Mouse (Mus musculus) midbrain, postnatal 0 days (tissue): Measurements from ENCODE around the gene Fam57a. TPM values are rescaled to one million over a fixed set of nuclear protein-coding genes. Genes with fewer than 3 reads are reported as not detected.

ENCODE experiments used
- ATAC-seq: fragments of 200-750 bp; cut with Nextera tagmentation; 2 replicates; pipeline ENCODE4 v1.8.0; 2017; ENCODE audit warnings: moderate number of reproducible peaks, mild to moderate bottlenecking, moderate TSS enrichment, moderate library complexity; ENCODE audit not compliant: low FRiP score
- DNase-seq: peaks from one replicate; pipeline ENCODE4 v3.0.0-alpha.2; 2015; ENCODE audit warnings: low spot score
- H3K27ac ChIP-seq: fragments of 300-500 bp; sonication (generic); 2 replicates; pipeline ENCODE4 v1.5.1; 2014; ENCODE audit warnings: low read depth, mild to moderate bottlenecking, low read length, mixed read lengths
- H3K27me3 ChIP-seq: fragments of 300-500 bp; sonication (generic); 2 replicates; pipeline ENCODE4 v1.6.1; 2014; ENCODE audit warnings: low read length, control low read depth, mixed read lengths; ENCODE audit not compliant: insufficient read depth
- H3K36me3 ChIP-seq: fragments of 300-500 bp; sonication (generic); 2 replicates; pipeline ENCODE4 v1.6.1; 2014; ENCODE audit warnings: low read length, control low read depth, mixed read lengths; ENCODE audit not compliant: insufficient read depth
- H3K4me1 ChIP-seq: fragments of 300-500 bp; sonication (generic); 2 replicates; pipeline ENCODE4 v1.6.1; 2014; ENCODE audit warnings: mild to moderate bottlenecking, control low read depth, antibody characterized with exemption, low read length, mixed read lengths; ENCODE audit not compliant: insufficient read depth
- H3K4me2 ChIP-seq: fragments of 300-500 bp; sonication (generic); 2 replicates; pipeline ENCODE4 v1.6.1; 2014; ENCODE audit warnings: low read depth, mild to moderate bottlenecking, low read length, mixed read lengths; ENCODE audit not compliant: poor library complexity, severe bottlenecking
- H3K4me3 ChIP-seq: fragments of 300-500 bp; sonication (generic); 2 replicates; pipeline ENCODE4 v1.5.1; 2014; ENCODE audit warnings: low read depth, mild to moderate bottlenecking, low read length, moderate library complexity
- H3K9ac ChIP-seq: fragments of 300-500 bp; sonication (generic); replicated peaks from 2 replicates; pipeline ENCODE4 v1.6.1; 2014; ENCODE audit warnings: mild to moderate bottlenecking, low read length, moderate library complexity, mixed read lengths; ENCODE audit not compliant: poor library complexity, severe bottlenecking
- H3K9me3 ChIP-seq: fragments of 300-500 bp; sonication (generic); 2 replicates; pipeline ENCODE4 v1.6.1; 2016; ENCODE audit warnings: low read length, control low read depth
- CTCF ChIP-seq: IDR thresholded peaks from 2 replicates; pipeline ENCODE4 v1.5.1; 2016; ENCODE audit warnings: antibody characterized with exemption, mild to moderate bottlenecking
- WGBS: fragments of 180-500 bp; shearing (Covaris S2); extraction: QIAGEN DNeasy Blood & Tissue Kit; methylation state at CpG from one replicate; pipeline ENCODE4 v1.1.7; 2014; 5-methylcytosine and 5-hydroxymethylcytosine counted together
- polyA plus RNA-seq: library from polyadenylated mRNA; unstranded; fragments of >200 nt; fragmentation: Nextera tagmentation; extraction: Ambion mirVana; gene quantifications from 2 replicates; pipeline ENCODE4 v1.2.1, GENCODE M21; 2015
- total RNA-seq: library from RNA; depleted of rRNA; stranded (reverse); fragments of >200 nt; gene quantifications from 2 replicates; pipeline ENCODE4 v1.2.3, GENCODE M21; 2014

The Fam57a gene
- total and polyA plus RNA-seq, 2 experiments from 2014 or later, result 17.6 to 24.6 TPM

DNA sequence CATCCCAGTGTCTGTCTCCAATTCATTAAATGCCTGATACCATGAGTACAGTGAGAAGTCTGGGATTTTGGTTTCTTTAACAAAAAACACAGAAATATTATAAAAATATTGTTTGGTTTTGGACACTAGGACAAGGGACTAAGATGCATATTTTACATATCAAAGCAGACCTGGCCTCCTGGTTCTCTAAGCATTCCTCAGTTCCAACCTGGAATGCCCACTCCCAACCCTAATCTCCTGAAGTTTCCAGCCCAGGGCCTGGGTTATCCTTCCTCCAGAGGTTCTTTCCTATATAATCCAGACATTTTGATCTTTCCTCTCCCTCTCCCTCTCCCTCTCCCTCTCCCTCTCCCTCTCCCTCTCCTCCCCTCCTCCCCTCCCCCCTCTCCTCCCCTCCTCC, 45.6 kb downstream of the Fam57a start:
- Histone ChIP-seq H3K36me3 (peaks cover 13% of the 10 kb centered on the region; the same call in 1 of the 2 replicates), H3K27me3 (no peaks in the 10 kb centered on the region), H3K4me2 (no peak overlapping the region), H3K9ac (no peak overlapping the region), H3K9me3 (no peaks in the 10 kb centered on the region), H3K4me3 (no peak overlapping the region), H3K4me1 (no peaks in the 10 kb centered on the region), H3K27ac (no peak overlapping the region)
- no peak for TF ChIP-seq CTCF
- no peak for ATAC-seq
- no peak for DNase-seq

DNA sequence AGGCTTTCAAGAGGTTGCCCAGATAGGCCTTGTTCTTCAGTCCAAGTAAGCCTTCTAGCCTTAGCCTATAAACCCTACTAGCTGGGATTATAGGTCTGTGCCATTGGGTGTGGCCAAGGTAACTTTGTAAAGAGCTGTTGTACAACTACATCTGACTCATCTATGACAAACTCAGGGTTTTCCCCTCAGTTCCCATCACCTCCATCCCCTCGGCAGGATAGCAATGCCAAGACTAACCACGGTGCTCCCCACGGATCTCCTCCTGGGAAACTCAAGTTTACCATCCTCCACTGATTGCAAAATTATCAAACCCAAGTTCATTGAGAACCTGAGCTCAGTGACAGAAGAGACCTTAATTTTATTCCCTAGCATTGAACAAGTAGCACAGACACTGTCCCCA, 56.7 kb downstream of the Fam57a start:
- no peak overlapping the region for H3K9ac ChIP-seq
- H3K4me3 ChIP-seq, result no peak overlapping the region
- H3K9me3 ChIP-seq, result no peaks in the 10 kb centered on the region
- peaks cover 61% of the 10 kb centered on the region for H3K36me3 ChIP-seq
- no peak for TF ChIP-seq CTCF
- DNase-seq (no peak), ATAC-seq (no peak)
- no peak overlapping the region for H3K27ac ChIP-seq
- H3K4me2 ChIP-seq, result no peak overlapping the region
- no peaks in the 10 kb centered on the region for H3K27me3 ChIP-seq
- H3K4me1 ChIP-seq, result no peaks in the 10 kb centered on the region
- 92% methylated on average over 3 of the region's 3 CpGs for WGBS

- Histone ChIP-seq H3K9ac (no peak overlapping the region), H3K27ac (no peak overlapping the region), H3K36me3 (peaks cover 32% of the 10 kb centered on the region), H3K9me3 (no peaks in the 10 kb centered on the region), H3K4me1 (peaks cover 5% of the 10 kb centered on the region; the same call in 1 of the 2 replicates), H3K27me3 (no peaks in the 10 kb centered on the region), H3K4me2 (no peak overlapping the region), H3K4me3 (no peak overlapping the region)
- DNase-seq, result no peak
- TF ChIP-seq CTCF, result no peak
- 99% methylated on average over 2 of the region's 2 CpGs for WGBS
- ATAC-seq, result no peak
Observed at GRCm38 (mm10) chr11:76239750-76240149, 60.3 kb downstream of the Fam57a start.

DNA sequence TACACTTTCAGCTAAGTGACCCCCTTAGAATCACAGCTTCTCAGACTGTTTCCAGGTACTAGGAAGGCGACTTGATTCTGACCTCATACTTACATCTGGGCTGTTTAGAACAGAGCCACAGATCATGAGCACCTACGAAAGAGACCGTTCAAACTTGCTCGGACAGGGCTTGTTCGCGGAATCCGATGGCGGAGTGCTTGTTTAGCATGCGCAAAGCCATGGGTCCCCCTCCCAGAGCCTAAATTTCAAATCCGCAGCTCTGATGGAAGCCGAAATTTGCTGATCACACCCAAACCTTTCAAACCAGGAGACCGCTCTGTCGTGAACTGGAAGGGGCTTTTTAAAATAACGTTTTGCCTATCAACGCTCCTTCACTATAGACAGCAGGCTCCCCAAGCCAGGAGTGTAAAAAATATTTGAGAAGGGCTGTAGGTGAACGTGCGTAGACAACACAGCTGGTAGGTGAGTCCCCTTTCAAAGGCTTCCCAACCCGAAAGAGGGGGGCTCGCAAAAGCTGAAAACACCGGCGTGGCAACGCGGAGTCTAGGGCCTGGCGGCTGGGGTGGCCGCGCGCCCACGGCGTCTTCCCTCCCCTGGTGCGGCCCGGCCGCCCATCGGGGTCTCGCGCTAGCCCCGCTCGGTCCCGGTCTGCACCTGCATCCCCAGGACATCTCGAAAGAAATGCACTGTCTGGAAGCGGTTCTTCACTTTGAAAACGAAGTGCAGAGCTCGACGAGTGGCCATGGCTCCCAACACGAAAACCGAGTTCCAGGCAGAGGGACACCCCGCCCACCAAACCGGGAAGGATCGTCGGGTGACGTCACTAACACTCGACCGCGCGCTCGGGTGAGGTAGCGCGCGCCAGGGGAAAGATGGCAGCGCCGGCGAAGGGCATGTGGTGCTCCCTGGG, 63.7 kb downstream of the Fam57a start, which contains the start of the genes Mrm3 and Glod4:
Gene Mrm3 (plus strand): TSS at position 815 of the 910 bp plus-strand sequence.
Gene Glod4 (minus strand): TSS at position 825 of the 910 bp plus-strand sequence.
- H3K9me3 ChIP-seq, result no peaks in the 10 kb centered on the region
- peak; percentile 87 for ATAC-seq
- no peak for TF ChIP-seq CTCF
- H3K4me3 ChIP-seq, result peak within 1 kb of the TSS; percentile 86
- under 1% methylated on average over 56 of the region's 61 CpGs for WGBS
- peak within 1 kb of the TSS; percentile 90 for H3K9ac ChIP-seq
- H3K36me3 ChIP-seq, result peaks cover 12% of the 10 kb centered on the region; the same call in 1 of the 2 replicates
- H3K4me2 ChIP-seq, result peak within 1 kb of the TSS; percentile 79
- no peaks in the 10 kb centered on the region for H3K27me3 ChIP-seq
- H3K27ac ChIP-seq, result peak within 1 kb of the TSS; percentile 92
- DNase-seq, result peak; percentile 95
- H3K4me1 ChIP-seq, result peaks cover 5% of the 10 kb centered on the region; the same call in 1 of the 2 replicates

GRCm38 (mm10) chr11:76243811-76244546, 64.5 kb downstream of the Fam57a start:
- no peak for DNase-seq
- no peak for ATAC-seq
- Histone ChIP-seq H3K27ac (peak overlapping the region; percentile 92), H3K4me2 (peak overlapping the region; percentile 79), H3K9me3 (no peaks in the 10 kb centered on the region), H3K27me3 (no peaks in the 10 kb centered on the region), H3K9ac (peak overlapping the region; percentile 90), H3K4me1 (peaks cover 5% of the 10 kb centered on the region; the same call in 1 of the 2 replicates), H3K36me3 (peaks cover 16% of the 10 kb centered on the region), H3K4me3 (peak overlapping the region; percentile 86)
- TF ChIP-seq CTCF, result no peak
- 3% methylated on average over 34 of the region's 34 CpGs for WGBS
